Mouse (Mus musculus) mouse embryonic stem cell (cell line): ENCODE results near the gene Timp3.

Source experiments
- in situ Hi-C, 2 experiments: fragments of 300-500 bp; cut with MboI; formaldehyde crosslinking; loops; 1 replicate in 1 of 2; 3 replicates in 1 of 2; pipeline ENCODE4 v1.14.3; 2019 to 2020; ENCODE audit warnings: low sequenced_read_pairs in 2 of 2, low pct_unique_long_range_greater_than_20kb in 1 of 2, mixed read lengths in 1 of 2; ENCODE audit not compliant: unreplicated experiment in 1 of 2

Gene Timp3

GRCm38 (mm10) chr10:86300293-86301116, at the start of gene Timp3:
TSS of gene Timp3 (plus strand) at chr10:86300372.
- in situ Hi-C loops: no loop called here

- in situ Hi-C loops: no loop called here
These were observed 44.0 kb upstream of the Timp3 start for GRCm38 (mm10) chr10:86256221-86256620.

- in situ Hi-C loops: no loop called here
These were observed 43.1 kb upstream of the Timp3 start for GRCm38 (mm10) chr10:86257045-86257444.

- in situ Hi-C loops: no loop called here
These were observed 42.1 kb upstream of the Timp3 start for GRCm38 (mm10) chr10:86258046-86258445.

- in situ Hi-C loops: no loop called here
These were observed 41.2 kb upstream of the Timp3 start for GRCm38 (mm10) chr10:86258992-86259391.

GRCm38 (mm10) chr10:86261725-86262124, 38.4 kb upstream of the Timp3 start:
- in situ Hi-C loops: no loop called here

- in situ Hi-C loops: no loop called here
These were observed 35.6 kb upstream of the Timp3 start for GRCm38 (mm10) chr10:86264618-86265017.

- in situ Hi-C loops: no loop called here
These were observed 29.9 kb upstream of the Timp3 start for GRCm38 (mm10) chr10:86270254-86270653.

- in situ Hi-C loops: no loop called here
These were observed 27.3 kb upstream of the Timp3 start for GRCm38 (mm10) chr10:86272826-86273225.

GRCm38 (mm10) chr10:86273410-86274191, 26.6 kb upstream of the Timp3 start:
- in situ Hi-C loops: no loop called here

- in situ Hi-C loops: loop anchor here in 1 of 2 experiments (25.0 kb wide), 2 partner anchors 213 to 313 kb away; partner anchors contain the start of gene Rtcb
These were observed 24.6 kb upstream of the Timp3 start for GRCm38 (mm10) chr10:86275585-86275984.

GRCm38 (mm10) chr10:86277327-86277726, 22.8 kb upstream of the Timp3 start:
- in situ Hi-C loops: loop anchor here in 1 of 2 experiments (25.0 kb wide), 2 partner anchors 215 to 315 kb away; partner anchors contain the start of gene Rtcb

- in situ Hi-C loops: loop anchor here in 1 of 2 experiments (25.0 kb wide), 2 partner anchors 216 to 316 kb away; partner anchors contain the start of gene Rtcb
These were observed 21.7 kb upstream of the Timp3 start for GRCm38 (mm10) chr10:86278481-86278880.

- in situ Hi-C loops: loop anchor here in 1 of 2 experiments (25.0 kb wide), 2 partner anchors 217 to 317 kb away; partner anchors contain the start of gene Rtcb
These were observed 20.5 kb upstream of the Timp3 start for GRCm38 (mm10) chr10:86279579-86280168.

GRCm38 (mm10) chr10:86281238-86281637, 18.9 kb upstream of the Timp3 start:
- in situ Hi-C loops: loop anchor here in 1 of 2 experiments (25.0 kb wide), 2 partner anchors 219 to 319 kb away; partner anchors contain the start of gene Rtcb

GRCm38 (mm10) chr10:86286508-86286907, 13.7 kb upstream of the Timp3 start:
- in situ Hi-C loops: loop anchor here in 1 of 2 experiments (25.0 kb wide), 2 partner anchors 224 to 324 kb away; partner anchors contain the start of gene Rtcb

- in situ Hi-C loops: loop anchor here in 1 of 2 experiments (25.0 kb wide), 2 partner anchors 228 to 328 kb away; partner anchors contain the start of gene Rtcb
These were observed 9.9 kb upstream of the Timp3 start for GRCm38 (mm10) chr10:86290109-86290771.

GRCm38 (mm10) chr10:86293880-86294279, 6.3 kb upstream of the Timp3 start:
- in situ Hi-C loops: loop anchor here in 1 of 2 experiments (25.0 kb wide), 2 partner anchors 232 to 332 kb away; partner anchors contain the start of gene Rtcb
